Mouse (Mus musculus): ENCODE data around the gene Fezf2.

DNA sequence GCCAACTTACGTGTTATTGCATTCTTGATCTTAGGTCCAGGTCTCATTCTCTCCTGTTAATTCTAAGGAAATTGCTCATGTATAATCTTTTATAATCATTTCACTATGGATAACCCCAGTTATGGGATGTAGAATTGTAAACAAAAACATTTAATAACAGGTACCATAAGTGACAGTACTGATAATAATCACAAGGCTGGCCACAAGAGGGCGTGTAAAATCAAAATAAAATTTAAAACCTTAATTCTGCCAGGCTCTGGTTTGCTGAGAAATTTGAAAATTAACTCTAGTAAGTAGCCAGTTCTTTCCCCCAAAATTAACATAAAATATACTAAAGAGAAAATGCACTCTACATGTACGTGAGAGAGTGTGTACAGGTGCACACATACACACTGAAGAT is 47.3 kb downstream of the Fezf2 start:
- TF ChIP-seq CTCF (IDR thresholded peaks at IDR 0.05; ENCODE audit: borderline replicate concordance, control insufficient read depth, extremely low read depth, insufficient read depth, low read length, poor library complexity) (no peak), POLR2A (IDR thresholded peaks at IDR 0.05; ENCODE audit: control insufficient read depth, extremely low read depth, insufficient read depth, low read length, poor library complexity) (no peak)

All from thymus, adult 2 months (tissue).